Mouse (Mus musculus) left cerebral cortex, adult 11 months (tissue): ENCODE measurements around the gene Mecom.
"Not testable (repeated sequence)": the region's sequence is repeated elsewhere in the genome, so short reads cannot be mapped to it uniquely, and the experiment has no call there.

Experiments
- DNase-seq: peaks from one replicate; pipeline ENCODE4 v3.0.0; 2022; ENCODE audit warnings: low spot score

Gene Mecom

GRCm38 (mm10) chr3:30445247-30445969 is 102.4 kb downstream of the Mecom start:
- DNase-seq: no peak

GRCm38 (mm10) chr3:30441646-30442045 is 106.2 kb downstream of the Mecom start:
- no peak for DNase-seq

- no peak for DNase-seq
These were observed 109.8 kb downstream of the Mecom start for GRCm38 (mm10) chr3:30438007-30438406.

DNA sequence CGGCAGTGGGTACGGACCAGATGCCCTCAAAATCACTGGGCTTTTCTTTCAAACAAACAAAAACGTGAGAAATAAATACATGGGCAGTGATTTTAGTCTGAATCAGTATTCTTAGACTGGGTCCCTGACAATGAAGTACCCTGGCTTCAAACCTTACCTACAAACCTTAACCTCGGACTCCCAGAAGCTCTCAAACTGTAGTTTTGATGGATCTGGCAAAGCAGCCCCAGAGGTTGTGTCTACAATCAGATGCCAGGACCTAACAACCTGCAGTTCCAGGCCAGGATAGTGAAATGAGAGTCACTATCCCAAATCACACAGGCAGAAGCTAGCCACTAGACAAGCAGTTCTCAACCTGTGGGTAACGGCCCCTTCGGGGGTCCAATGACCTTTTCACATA is 111.2 kb downstream of the Mecom start:
- DNase-seq: no peak

- no peak for DNase-seq
These were observed 111.7 kb downstream of the Mecom start for GRCm38 (mm10) chr3:30436131-30436530.

DNA sequence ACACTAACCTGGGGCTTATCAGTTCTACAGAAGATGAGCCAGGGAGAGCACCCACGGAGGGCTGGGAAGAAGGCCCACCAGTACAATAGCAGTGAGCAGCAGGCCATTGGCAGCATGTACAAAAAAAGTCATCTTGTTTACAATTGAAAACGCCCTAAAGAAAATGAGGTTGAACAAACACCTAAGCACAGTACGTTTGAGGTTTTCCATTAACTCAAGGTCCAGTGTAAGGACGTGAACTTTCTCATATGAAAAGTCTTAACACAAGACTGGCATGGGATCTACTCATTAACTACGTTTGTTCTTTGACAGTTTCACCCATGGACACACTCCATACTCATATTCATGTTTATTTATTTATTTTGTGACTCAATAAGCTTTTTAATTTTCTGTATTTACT is 118.9 kb downstream of the Mecom start:
- DNase-seq: no peak

DNA sequence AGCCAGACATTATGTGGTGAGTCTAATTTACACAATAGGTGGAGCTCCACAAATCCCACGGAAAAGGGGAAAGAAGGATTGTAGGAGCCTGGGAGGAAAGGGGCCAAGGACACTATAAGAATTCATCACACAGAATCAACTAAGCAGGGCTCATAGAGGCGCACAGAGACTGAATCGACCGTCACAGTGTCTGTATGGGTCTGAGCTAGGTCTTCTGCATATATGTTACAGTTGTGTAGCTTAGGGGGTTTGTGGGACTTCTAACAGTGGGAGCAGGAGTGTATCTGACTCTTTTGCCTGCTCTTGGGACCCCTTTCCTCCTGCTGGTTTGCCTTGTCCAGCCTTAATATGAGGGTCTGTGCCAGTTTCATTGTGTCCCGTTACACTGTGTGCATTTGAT is 123.8 kb downstream of the Mecom start:
- no peak for DNase-seq

DNA sequence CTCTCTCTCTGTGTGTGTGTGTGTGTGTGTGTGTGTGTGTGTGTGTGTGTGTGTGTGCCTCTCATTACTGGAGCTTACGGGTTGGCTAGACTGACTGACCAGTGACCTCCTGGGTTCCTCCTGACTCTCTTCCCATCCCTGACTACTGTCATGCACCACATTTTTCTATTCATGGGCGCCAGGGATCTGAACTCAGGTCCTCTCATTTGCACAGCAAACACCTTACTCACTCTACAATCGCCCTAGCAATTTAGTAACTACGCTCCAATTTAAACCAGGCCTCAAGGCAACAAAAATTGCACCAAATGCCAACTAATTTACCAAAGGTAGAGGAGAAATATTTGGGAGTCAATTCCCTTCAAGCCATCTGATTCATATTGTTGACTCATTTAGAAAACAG is 125.9 kb downstream of the Mecom start:
- DNase-seq: not testable (repeated sequence)

- no peak for DNase-seq
These were observed 126.9 kb downstream of the Mecom start for GRCm38 (mm10) chr3:30420899-30421298.

DNA sequence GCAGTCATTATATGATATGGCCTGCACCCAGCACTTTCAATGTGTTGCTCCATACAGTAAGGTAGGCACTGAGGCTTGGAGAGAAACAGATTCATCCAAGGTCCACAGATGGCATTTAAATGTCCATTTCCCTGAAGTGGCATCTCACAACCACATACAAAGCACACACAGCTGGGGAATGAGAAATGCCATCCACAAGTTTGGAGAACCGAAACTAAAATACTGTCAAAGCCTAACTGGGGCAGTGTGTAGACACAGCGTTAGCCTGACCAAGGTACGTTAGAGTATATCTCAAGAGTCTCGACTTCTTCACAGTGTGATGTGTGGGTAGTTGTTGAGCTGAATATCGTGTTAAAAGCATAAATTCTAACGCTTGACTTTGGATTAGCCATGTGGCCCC is 133.6 kb downstream of the Mecom start:
- no peak for DNase-seq

DNA sequence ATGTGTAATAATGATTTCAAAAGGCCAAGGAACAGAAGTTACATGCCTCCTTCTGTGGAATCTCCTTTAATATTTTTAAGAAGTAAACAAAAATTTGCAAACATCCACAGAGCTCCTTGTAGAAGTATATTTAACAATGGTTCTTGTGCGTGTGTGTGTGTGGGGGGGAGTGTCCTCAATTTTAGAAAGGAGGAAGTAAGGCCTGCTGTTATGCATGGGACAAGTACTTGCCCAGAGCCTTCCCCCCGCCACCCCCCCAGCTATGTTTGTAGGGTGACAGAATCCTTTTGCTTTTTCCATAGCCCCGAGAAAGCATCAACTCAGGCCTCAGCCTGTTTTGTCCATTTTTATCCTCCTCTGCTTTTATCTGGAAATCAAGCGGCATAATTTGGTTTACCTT is 137.0 kb downstream of the Mecom start:
- no peak for DNase-seq

DNA sequence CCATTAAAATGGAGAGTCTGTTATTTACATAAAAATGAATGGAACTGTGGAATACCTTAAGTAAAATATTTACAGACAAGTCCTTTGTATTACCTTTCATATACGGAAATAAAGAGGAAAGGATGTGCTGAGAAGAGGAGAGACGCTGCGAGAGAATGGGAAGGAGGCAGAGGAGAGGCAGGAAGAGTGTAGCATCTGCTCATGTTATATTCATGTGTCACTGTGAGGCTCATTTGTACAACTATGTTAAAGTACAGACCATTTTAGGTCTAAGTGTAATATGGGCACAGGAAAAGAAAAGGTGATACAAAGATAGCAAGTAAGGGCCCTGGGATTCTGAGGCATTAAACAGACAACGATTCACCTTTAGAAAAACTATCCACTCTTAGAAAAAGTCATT is 143.0 kb downstream of the Mecom start:
- no peak for DNase-seq

GRCm38 (mm10) chr3:30398911-30399310 is 148.9 kb downstream of the Mecom start:
- DNase-seq: no peak

GRCm38 (mm10) chr3:30394911-30395310 is 152.9 kb downstream of the Mecom start:
- no peak for DNase-seq

DNA sequence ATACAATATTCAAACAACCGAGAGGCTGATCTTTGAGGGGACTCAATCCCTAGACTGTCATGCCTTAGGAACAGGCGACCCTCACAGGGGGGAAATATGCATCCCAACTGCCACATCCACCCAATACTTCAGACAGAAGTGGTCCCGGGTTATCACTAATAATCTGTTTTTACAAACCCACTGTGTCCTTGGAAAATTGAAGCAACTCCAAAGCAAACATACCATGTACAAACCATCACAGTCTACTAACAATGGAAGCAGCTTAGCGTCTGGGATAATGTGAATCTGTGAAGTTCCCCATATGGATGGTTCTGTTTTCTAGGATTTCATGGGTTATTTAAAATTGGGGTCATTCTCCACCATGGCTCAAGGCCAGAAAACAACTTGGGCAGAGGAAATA is 155.1 kb downstream of the Mecom start:
- no peak for DNase-seq

- DNase-seq: no peak
These were observed 155.6 kb downstream of the Mecom start for GRCm38 (mm10) chr3:30392218-30392617.

GRCm38 (mm10) chr3:30390346-30390745 is 157.5 kb downstream of the Mecom start:
- no peak for DNase-seq

DNA sequence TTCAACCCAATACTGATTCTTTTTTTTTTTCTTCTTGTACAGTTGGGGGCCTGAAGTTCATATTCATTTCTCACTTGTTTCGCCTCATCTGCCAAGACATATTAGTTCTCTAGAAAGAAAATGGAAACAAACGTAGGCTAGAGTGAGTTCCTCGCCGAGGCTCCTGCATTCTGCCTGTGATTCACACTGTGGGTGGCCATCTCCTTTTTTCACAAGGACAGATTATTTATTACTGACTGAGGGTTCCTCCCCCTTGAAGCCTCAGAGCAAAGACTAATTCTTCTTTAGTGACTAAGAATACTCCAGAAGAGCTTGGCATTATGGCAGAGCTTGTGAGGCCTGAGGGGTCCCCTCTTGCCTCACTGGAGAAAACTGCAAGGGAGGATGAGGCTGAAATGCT is 167.5 kb downstream of the Mecom start:
- DNase-seq: no peak

DNA sequence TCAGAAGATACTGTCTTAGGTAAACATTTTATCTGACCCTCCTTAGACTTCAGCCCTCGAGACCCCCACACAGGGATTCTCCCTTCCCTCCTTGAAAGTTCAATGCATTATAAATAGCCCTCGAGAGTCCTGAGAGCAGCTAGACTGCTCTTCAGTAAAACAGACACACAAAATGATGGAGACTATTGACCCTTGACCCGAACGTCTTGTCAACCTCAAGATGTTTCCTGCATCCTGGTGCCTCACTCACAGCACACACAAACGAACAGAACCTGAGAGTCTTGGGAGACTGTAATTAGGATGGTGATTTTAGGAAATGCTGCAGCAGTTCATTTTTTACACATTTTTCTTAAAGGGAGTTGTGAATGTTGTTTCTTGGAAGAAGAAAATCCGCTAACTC is 168.5 kb downstream of the Mecom start:
- no peak for DNase-seq

DNA sequence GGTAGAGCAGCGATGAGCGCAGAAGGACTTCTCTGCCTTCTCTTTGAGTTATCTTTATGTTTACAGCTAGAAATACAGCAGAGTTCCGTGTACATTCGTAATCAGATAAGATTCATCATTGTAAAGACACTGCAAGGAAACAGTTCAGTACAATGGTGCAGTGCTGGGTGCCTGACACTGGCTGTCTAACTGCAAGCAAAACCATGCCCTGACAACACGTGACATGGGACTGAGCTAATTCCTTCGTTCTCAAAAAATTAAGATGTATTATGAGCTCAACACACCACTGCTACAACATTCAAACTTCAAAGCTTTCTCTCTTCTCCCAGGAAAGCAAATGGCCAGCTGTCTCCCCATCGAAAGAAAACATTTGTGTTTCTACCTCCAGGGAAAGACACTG is 176.3 kb downstream of the Mecom start:
- DNase-seq: no peak

DNA sequence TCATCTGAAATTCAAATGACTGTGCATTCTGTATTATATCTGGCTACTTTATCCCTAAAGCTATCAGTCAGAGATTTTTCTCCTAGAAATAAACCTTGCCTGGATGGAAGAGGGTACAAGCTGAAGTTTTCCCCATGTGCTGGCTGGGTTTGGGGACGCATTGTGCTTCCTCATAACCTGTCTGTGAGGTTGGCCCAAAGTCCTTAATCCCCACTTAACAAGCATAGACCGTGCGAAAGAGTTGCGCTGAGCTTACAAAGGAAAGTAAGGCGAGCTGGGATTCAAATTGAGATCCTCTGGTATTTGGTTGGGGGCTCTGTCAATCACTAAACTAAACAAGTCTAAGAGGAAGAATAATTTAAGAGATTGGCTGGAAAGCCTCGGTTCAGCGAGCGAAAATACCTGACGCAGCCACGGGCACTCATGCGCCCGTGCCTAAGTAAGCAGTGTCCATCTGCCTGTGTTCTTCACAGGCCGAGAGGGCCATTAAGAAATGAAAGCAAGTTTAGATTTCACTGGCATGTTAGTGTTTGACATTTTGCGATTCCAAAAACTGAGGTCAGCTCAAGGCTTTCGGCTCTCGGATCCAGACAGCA is 176.8 kb downstream of the Mecom start:
- DNase-seq: no peak

- no peak for DNase-seq
These were observed 181.2 kb downstream of the Mecom start for GRCm38 (mm10) chr3:30366621-30367020.

DNA sequence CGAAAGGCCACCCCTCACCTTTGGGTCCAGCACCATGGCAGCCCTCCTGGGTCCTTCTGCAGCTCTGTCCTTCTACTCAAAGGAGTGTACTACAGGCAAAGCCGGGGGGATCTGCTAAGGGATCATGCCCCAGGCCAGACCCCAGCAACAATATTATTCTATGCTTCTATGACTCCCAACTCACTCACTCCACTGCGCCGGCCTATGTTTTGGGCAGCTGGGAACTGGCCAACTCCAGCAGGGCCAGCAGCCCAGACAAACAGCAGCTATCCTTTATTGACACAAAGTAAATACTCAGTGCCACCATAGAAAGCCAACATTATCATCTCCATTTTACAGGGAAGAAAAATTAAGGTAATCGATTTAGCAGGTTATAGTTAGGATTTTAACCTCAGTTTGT is 186.6 kb downstream of the Mecom start:
- no peak for DNase-seq
